Mouse (Mus musculus) heart, embryonic 13.5 days (tissue): ENCODE data around the gene Fam8a1. TPM values are rescaled to one million over a fixed set of nuclear protein-coding genes. Genes with fewer than 3 reads are reported as not detected.

Experiments
- ATAC-seq: fragments of 200-750 bp; cut with Nextera tagmentation; 2 replicates; pipeline ENCODE4 v1.8.0; 2017; ENCODE audit warnings: moderate TSS enrichment; ENCODE audit not compliant: insufficient number of reproducible peaks, low FRiP score, low TSS enrichment; ENCODE audit errors: extremely low read depth
- H3K27ac ChIP-seq: fragments of 300-500 bp; sonication (generic); replicated peaks from 2 replicates; pipeline ENCODE4 v1.5.1; 2015; ENCODE audit warnings: moderate library complexity, mild to moderate bottlenecking, inconsistent platforms
- H3K27me3 ChIP-seq: fragments of 300-500 bp; sonication (generic); replicated peaks from 2 replicates; pipeline ENCODE4 v1.6.1; 2015; ENCODE audit warnings: mild to moderate bottlenecking, inconsistent platforms
- H3K36me3 ChIP-seq: fragments of 300-500 bp; sonication (generic); 2 replicates; pipeline ENCODE4 v1.6.1; 2015; ENCODE audit warnings: mild to moderate bottlenecking, inconsistent platforms
- H3K4me1 ChIP-seq: fragments of 300-500 bp; sonication (generic); 2 replicates; pipeline ENCODE4 v1.6.1; 2015; ENCODE audit warnings: inconsistent platforms
- H3K4me2 ChIP-seq: fragments of 300-500 bp; sonication (generic); 2 replicates; pipeline ENCODE4 v1.6.1; 2015; ENCODE audit warnings: inconsistent platforms, mild to moderate bottlenecking, moderate library complexity
- H3K4me3 ChIP-seq: fragments of 300-500 bp; sonication (generic); 2 replicates; pipeline ENCODE4 v1.5.1; 2015; ENCODE audit warnings: moderate library complexity, mild to moderate bottlenecking, inconsistent platforms
- H3K9ac ChIP-seq: fragments of 300-500 bp; sonication (generic); 2 replicates; pipeline ENCODE4 v1.6.1; 2015; ENCODE audit warnings: inconsistent platforms, mild to moderate bottlenecking, moderate library complexity
- H3K9me3 ChIP-seq: fragments of 300-500 bp; sonication (generic); 2 replicates; pipeline ENCODE4 v1.6.1; 2016; ENCODE audit warnings: inconsistent platforms
- WGBS: fragments of 180-500 bp; shearing (Covaris S2); methylation state at CpG from one replicate; pipeline ENCODE4 v1.1.7; 2015; ENCODE audit warnings: mixed read lengths; 5-methylcytosine and 5-hydroxymethylcytosine counted together
- polyA plus RNA-seq: library from polyadenylated mRNA; unstranded; fragments of >200 nt; fragmentation: Nextera tagmentation; extraction: Ambion mirVana; gene quantifications from 2 replicates; pipeline ENCODE4 v1.2.1, GENCODE M21; 2015

Fam8a1 gene
- polyA plus RNA-seq, 1 experiment from 2014 or later, result 7.6 TPM

GRCm38 (mm10) chr13:46715976-46716639, 46.8 kb downstream of the Fam8a1 start:
- WGBS, result 58% methylated on average over 3 of the region's 3 CpGs
- H3K36me3 ChIP-seq, result peaks cover 50% of the 10 kb centered on the region

GRCm38 (mm10) chr13:46718893-46719400, 49.6 kb downstream of the Fam8a1 start:
- no peak for ATAC-seq
- H3K4me1 ChIP-seq, result peaks cover 10% of the 10 kb centered on the region
- 90% methylated on average over 5 of the region's 5 CpGs for WGBS
- no peak overlapping the region for H3K27ac ChIP-seq
- no peaks in the 10 kb centered on the region for H3K9me3 ChIP-seq
- H3K27me3 ChIP-seq, result no peaks in the 10 kb centered on the region
- peaks cover 26% of the 10 kb centered on the region for H3K36me3 ChIP-seq
- no peak overlapping the region for H3K4me3 ChIP-seq
- no peak overlapping the region for H3K9ac ChIP-seq
- H3K4me2 ChIP-seq, result no peak overlapping the region

More at GRCm38 (mm10) chr13:46715976-46716639, 46.8 kb downstream of the Fam8a1 start:
- no peak overlapping the region for H3K9ac ChIP-seq
- H3K27ac ChIP-seq, result no peak overlapping the region
- no peaks in the 10 kb centered on the region for H3K9me3 ChIP-seq
- no peaks in the 10 kb centered on the region for H3K27me3 ChIP-seq
- 0 out of 2 replicates have a peak overlapping the region, but pooled peaks have one; percentile 13 for H3K4me2 ChIP-seq
- peak; percentile 25; the same call in 1 of the 2 replicates for ATAC-seq
- no peak overlapping the region for H3K4me3 ChIP-seq
- H3K4me1 ChIP-seq, result peaks cover 6% of the 10 kb centered on the region

GRCm38 (mm10) chr13:46721009-46721408, 51.7 kb downstream of the Fam8a1 start:
- H3K4me2 ChIP-seq, result no peak overlapping the region
- H3K4me3 ChIP-seq, result no peak overlapping the region
- no peak overlapping the region for H3K27ac ChIP-seq
- peaks cover 25% of the 10 kb centered on the region for H3K4me1 ChIP-seq
- no peak for ATAC-seq
- H3K27me3 ChIP-seq, result no peaks in the 10 kb centered on the region
- no peaks in the 10 kb centered on the region for H3K9me3 ChIP-seq
- H3K36me3 ChIP-seq, result peaks cover 11% of the 10 kb centered on the region
- no peak overlapping the region for H3K9ac ChIP-seq

- ATAC-seq, result no peak
- H3K4me1 ChIP-seq, result peaks cover 27% of the 10 kb centered on the region
- no peaks in the 10 kb centered on the region for H3K36me3 ChIP-seq
- peak overlapping the region; percentile 84 for H3K4me2 ChIP-seq
- no peak overlapping the region for H3K27ac ChIP-seq
- H3K9me3 ChIP-seq, result no peaks in the 10 kb centered on the region
- 0 out of 2 replicates have a peak overlapping the region, but pooled peaks have one; percentile 0 for H3K9ac ChIP-seq
- no peaks in the 10 kb centered on the region for H3K27me3 ChIP-seq
- 0 out of 2 replicates have a peak overlapping the region, but pooled peaks have one; percentile 84 for H3K4me3 ChIP-seq
Observed at GRCm38 (mm10) chr13:46724371-46724770, 55.0 kb downstream of the Fam8a1 start.

GRCm38 (mm10) chr13:46725227-46725626, 55.9 kb downstream of the Fam8a1 start:
- peak overlapping the region; percentile 84 for H3K4me3 ChIP-seq
- no peak overlapping the region for H3K27ac ChIP-seq
- WGBS, result 17% methylated on average over 2 of the region's 2 CpGs

GRCm38 (mm10) chr13:46726288-46727037, 57.1 kb downstream of the Fam8a1 start:
- Histone ChIP-seq H3K9ac (peak overlapping the region; percentile 98), H3K27me3 (no peaks in the 10 kb centered on the region), H3K9me3 (no peaks in the 10 kb centered on the region), H3K4me1 (peaks cover 24% of the 10 kb centered on the region), H3K4me3 (peak overlapping the region; percentile 84), H3K27ac (peak overlapping the region; percentile 97), H3K4me2 (peak overlapping the region; percentile 84), H3K36me3 (no peaks in the 10 kb centered on the region)
- no peak for ATAC-seq
- under 1% methylated on average over 30 of the region's 30 CpGs for WGBS

More at GRCm38 (mm10) chr13:46725227-46725626, 55.9 kb downstream of the Fam8a1 start:
- ATAC-seq, result no peak
- Histone ChIP-seq H3K4me2 (peak overlapping the region; percentile 84), H3K36me3 (no peaks in the 10 kb centered on the region), H3K4me1 (peaks cover 27% of the 10 kb centered on the region), H3K9ac (peak overlapping the region; percentile 58; the same call in 1 of the 2 replicates), H3K9me3 (no peaks in the 10 kb centered on the region), H3K27me3 (no peaks in the 10 kb centered on the region)

GRCm38 (mm10) chr13:46727038-46727836, 57.9 kb downstream of the Fam8a1 start:
- H3K4me1 ChIP-seq, result peaks cover 23% of the 10 kb centered on the region
- peak overlapping the region; percentile 98 for H3K9ac ChIP-seq
- under 1% methylated on average over 73 of the region's 85 CpGs for WGBS
- ATAC-seq, result peak; percentile 61
- H3K36me3 ChIP-seq, result no peaks in the 10 kb centered on the region
- H3K4me2 ChIP-seq, result peak overlapping the region; percentile 84
- peak overlapping the region; percentile 84 for H3K4me3 ChIP-seq
- H3K27ac ChIP-seq, result peak overlapping the region; percentile 97
- no peaks in the 10 kb centered on the region for H3K27me3 ChIP-seq
- no peaks in the 10 kb centered on the region for H3K9me3 ChIP-seq

Other genes starting within 250 kb of the Fam8a1 start
- 127 and 145 TPM in 2 replicates for gene Cap2, start 167.7 kb upstream of the Fam8a1 start, polyA plus RNA-seq
- gene Nup153, start 58.4 kb downstream of the Fam8a1 start, polyA plus RNA-seq, result 12.7 and 13.2 TPM in 2 replicates